Mouse (Mus musculus) forebrain, embryonic 10.5 days (tissue): ENCODE measurements at regions not wholly inside any gene's neighbourhood (a gene's known extent, or its start where the extent isn't known, plus 50 kb on each side); places are given as distances from the start of the nearest gene placed in this dataset.

Experiments
- DNase-seq: peaks from one replicate; pipeline ENCODE4 v3.0.0-alpha.2; 2017; ENCODE audit warnings: low spot score; ENCODE audit errors: extremely low spot score
- H3K27ac ChIP-seq: fragments of 300-500 bp; sonication (generic); 2 replicates; pipeline ENCODE4 v1.5.1; 2016; ENCODE audit warnings: mild to moderate bottlenecking
- H3K27me3 ChIP-seq: fragments of 300-500 bp; sonication (generic); 2 replicates; pipeline ENCODE4 v1.6.1; 2016; ENCODE audit warnings: mild to moderate bottlenecking; ENCODE audit not compliant: poor library complexity, severe bottlenecking
- H3K36me3 ChIP-seq: fragments of 300-500 bp; sonication (generic); replicated peaks from 2 replicates; pipeline ENCODE4 v1.6.1; 2016; ENCODE audit warnings: mild to moderate bottlenecking, moderate library complexity
- H3K4me1 ChIP-seq: fragments of 300-500 bp; sonication (generic); 2 replicates; pipeline ENCODE4 v1.6.1; 2016
- H3K4me3 ChIP-seq: fragments of 300-500 bp; sonication (generic); 2 replicates; pipeline ENCODE4 v1.5.1; 2016; ENCODE audit warnings: mild to moderate bottlenecking, moderate library complexity
- H3K9me3 ChIP-seq: fragments of 300-500 bp; sonication (generic); 2 replicates; pipeline ENCODE4 v1.6.1; 2016; ENCODE audit warnings: mild to moderate bottlenecking, moderate library complexity
- WGBS: fragments of 180-500 bp; shearing (Covaris S2); methylation state at CpG from one replicate; pipeline ENCODE4 v1.1.7; 2016; 5-methylcytosine and 5-hydroxymethylcytosine counted together

GRCm38 (mm10) chr3:40169590-40169989 is 361.5 kb upstream of the Intu start:
- H3K27ac ChIP-seq = peak overlapping the region; percentile 56; the same call in 1 of the 2 replicates
- H3K27me3 ChIP-seq = no peaks in the 10 kb centered on the region
- H3K36me3 ChIP-seq = no peaks in the 10 kb centered on the region
- no peak overlapping the region for H3K4me3 ChIP-seq
- DNase-seq = no peak
- no peaks in the 10 kb centered on the region for H3K9me3 ChIP-seq
- H3K4me1 ChIP-seq = peaks cover 16% of the 10 kb centered on the region
- 86% methylated on average over 2 of the region's 2 CpGs for WGBS

GRCm38 (mm10) chr3:40179726-40180317 is 351.3 kb upstream of the Intu start:
- H3K27ac ChIP-seq = no peak overlapping the region
- 85% methylated on average over 3 of the region's 3 CpGs for WGBS
- no peaks in the 10 kb centered on the region for H3K27me3 ChIP-seq
- no peaks in the 10 kb centered on the region for H3K9me3 ChIP-seq
- DNase-seq = no peak
- H3K4me3 ChIP-seq = no peak overlapping the region
- H3K4me1 ChIP-seq = no peaks in the 10 kb centered on the region
- H3K36me3 ChIP-seq = no peaks in the 10 kb centered on the region

- H3K27ac ChIP-seq = no peak overlapping the region
- no peaks in the 10 kb centered on the region for H3K36me3 ChIP-seq
- DNase-seq = no peak
- no peak overlapping the region for H3K4me3 ChIP-seq
- H3K9me3 ChIP-seq = no peaks in the 10 kb centered on the region
- no peaks in the 10 kb centered on the region for H3K4me1 ChIP-seq
- no peaks in the 10 kb centered on the region for H3K27me3 ChIP-seq
- 91% methylated on average over 5 of the region's 5 CpGs for WGBS
These were observed 345.3 kb upstream of the Intu start for GRCm38 (mm10) chr3:40185597-40186320.

- Histone ChIP-seq H3K4me1 (no peaks in the 10 kb centered on the region), H3K9me3 (no peaks in the 10 kb centered on the region), H3K4me3 (no peak overlapping the region), H3K36me3 (no peaks in the 10 kb centered on the region), H3K27ac (no peak overlapping the region), H3K27me3 (no peaks in the 10 kb centered on the region)
- DNase-seq = no peak
- 81% methylated on average over 6 of the region's 6 CpGs for WGBS
These were observed 341.6 kb upstream of the Intu start for GRCm38 (mm10) chr3:40189529-40189928.

- no peak overlapping the region for H3K4me3 ChIP-seq
- no peak overlapping the region for H3K27ac ChIP-seq
- H3K27me3 ChIP-seq = no peaks in the 10 kb centered on the region
- no peaks in the 10 kb centered on the region for H3K9me3 ChIP-seq
- no peaks in the 10 kb centered on the region for H3K4me1 ChIP-seq
- DNase-seq = no peak
- no peaks in the 10 kb centered on the region for H3K36me3 ChIP-seq
- WGBS = 75% methylated on average over 4 of the region's 4 CpGs
These were observed 341.1 kb upstream of the Intu start for GRCm38 (mm10) chr3:40190024-40190423.

- H3K4me1 ChIP-seq = no peaks in the 10 kb centered on the region
- no peak overlapping the region for H3K27ac ChIP-seq
- no peaks in the 10 kb centered on the region for H3K36me3 ChIP-seq
- no peak overlapping the region for H3K4me3 ChIP-seq
- WGBS = 88% methylated on average over 4 of the region's 4 CpGs
- H3K27me3 ChIP-seq = no peaks in the 10 kb centered on the region
- no peaks in the 10 kb centered on the region for H3K9me3 ChIP-seq
- no peak for DNase-seq
These were observed 330.9 kb upstream of the Intu start for GRCm38 (mm10) chr3:40200174-40200573.

- H3K9me3 ChIP-seq = no peaks in the 10 kb centered on the region
- WGBS = 69% methylated on average over 4 of the region's 4 CpGs
- no peaks in the 10 kb centered on the region for H3K36me3 ChIP-seq
- H3K27me3 ChIP-seq = no peaks in the 10 kb centered on the region
- H3K27ac ChIP-seq = no peak overlapping the region
- DNase-seq = no peak
- H3K4me3 ChIP-seq = no peak overlapping the region
- H3K4me1 ChIP-seq = no peaks in the 10 kb centered on the region
These were observed 324.8 kb upstream of the Intu start for GRCm38 (mm10) chr3:40206326-40206725.

GRCm38 (mm10) chr3:40211793-40212192 is 319.3 kb upstream of the Intu start:
- no peak overlapping the region for H3K4me3 ChIP-seq
- H3K36me3 ChIP-seq = no peaks in the 10 kb centered on the region
- no peak overlapping the region for H3K27ac ChIP-seq
- H3K4me1 ChIP-seq = no peaks in the 10 kb centered on the region
- H3K9me3 ChIP-seq = no peaks in the 10 kb centered on the region
- no peak for DNase-seq
- no peaks in the 10 kb centered on the region for H3K27me3 ChIP-seq

- H3K27me3 ChIP-seq = no peaks in the 10 kb centered on the region
- no peak overlapping the region for H3K27ac ChIP-seq
- DNase-seq = no peak
- WGBS = 91% methylated on average over 1 of the region's 1 CpGs
- no peaks in the 10 kb centered on the region for H3K9me3 ChIP-seq
- no peaks in the 10 kb centered on the region for H3K4me1 ChIP-seq
- no peak overlapping the region for H3K4me3 ChIP-seq
- no peaks in the 10 kb centered on the region for H3K36me3 ChIP-seq
These were observed 304.3 kb upstream of the Intu start for GRCm38 (mm10) chr3:40226772-40227171.

- Histone ChIP-seq H3K36me3 (no peaks in the 10 kb centered on the region), H3K27me3 (no peaks in the 10 kb centered on the region), H3K4me1 (peaks cover 14% of the 10 kb centered on the region; the same call in 1 of the 2 replicates), H3K9me3 (no peaks in the 10 kb centered on the region), H3K27ac (peak overlapping the region; percentile 40; the same call in 1 of the 2 replicates), H3K4me3 (no peak overlapping the region)
- WGBS = 70% methylated on average over 4 of the region's 4 CpGs
- DNase-seq = no peak
These were observed 287.5 kb upstream of the Intu start for GRCm38 (mm10) chr3:40243499-40244101.

- WGBS = 63% methylated on average over 5 of the region's 5 CpGs
- Histone ChIP-seq H3K27me3 (no peaks in the 10 kb centered on the region), H3K4me3 (no peak overlapping the region), H3K9me3 (no peaks in the 10 kb centered on the region), H3K36me3 (no peaks in the 10 kb centered on the region), H3K4me1 (peaks cover 21% of the 10 kb centered on the region), H3K27ac (peak overlapping the region; percentile 67; the same call in 1 of the 2 replicates)
- no peak for DNase-seq
These were observed 276.7 kb upstream of the Intu start for GRCm38 (mm10) chr3:40254376-40254775.

- Histone ChIP-seq H3K4me3 (no peak overlapping the region), H3K9me3 (no peaks in the 10 kb centered on the region), H3K27me3 (no peaks in the 10 kb centered on the region), H3K4me1 (no peaks in the 10 kb centered on the region), H3K36me3 (no peaks in the 10 kb centered on the region), H3K27ac (no peak overlapping the region)
- DNase-seq = no peak
- 95% methylated on average over 7 of the region's 7 CpGs for WGBS
These were observed 268.6 kb upstream of the Intu start for GRCm38 (mm10) chr3:40262536-40262935.

GRCm38 (mm10) chr3:40267514-40267913 is 263.6 kb upstream of the Intu start:
- no peak for DNase-seq
- no peaks in the 10 kb centered on the region for H3K27me3 ChIP-seq
- no peaks in the 10 kb centered on the region for H3K36me3 ChIP-seq
- H3K27ac ChIP-seq = no peak overlapping the region
- H3K4me3 ChIP-seq = no peak overlapping the region
- WGBS = 83% methylated on average over 1 of the region's 1 CpGs
- no peaks in the 10 kb centered on the region for H3K9me3 ChIP-seq
- H3K4me1 ChIP-seq = no peaks in the 10 kb centered on the region
